Mouse (Mus musculus): ENCODE results near the gene Zfp710. TPM values are rescaled to one million over a fixed set of nuclear protein-coding genes. Genes with fewer than 3 reads are reported as not detected.

The Zfp710 gene
- total and polyA plus RNA-seq, 3 experiments: 7.6 to 16.2 (median 14.4) TPM

DNA sequence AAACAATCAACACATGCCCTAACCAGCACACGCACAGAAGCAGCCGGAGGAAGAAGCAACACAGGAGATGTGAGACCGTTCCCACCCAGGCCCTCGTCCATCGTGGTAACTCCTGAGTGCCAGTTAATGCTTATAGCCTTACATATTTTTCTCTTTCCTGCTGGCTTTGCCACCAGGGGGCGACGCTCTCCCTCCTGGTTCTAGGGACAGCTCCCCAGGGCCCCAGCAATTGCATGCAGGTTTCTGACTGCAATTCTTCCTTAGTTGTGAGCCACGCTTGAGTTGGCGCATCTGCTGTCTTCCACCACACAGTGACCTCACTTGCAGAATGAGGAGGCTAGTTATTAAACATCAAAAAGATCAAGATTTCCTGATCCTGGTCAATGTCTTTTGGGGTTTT lies 107.9 kb downstream of the Zfp710 start (continued):
- TF ChIP-seq MEF2A (IDR thresholded peaks at IDR 0.05; ENCODE audit: borderline replicate concordance, low read depth, low read length) (no peak), PAX5 (IDR thresholded peaks at IDR 0.05; ENCODE audit: low read length) (no peak), ETS1 (conservative IDR thresholded peaks at IDR 0.05; ENCODE audit: low read depth, low read length) (peak; percentile 68), RAD21 (IDR thresholded peaks at IDR 0.05; ENCODE audit: low read depth, low read length) (peak; percentile 80), SMC3 (IDR thresholded peaks at IDR 0.05; ENCODE audit: low read depth, low read length) (peak; percentile 89), UBTF (IDR thresholded peaks at IDR 0.05; ENCODE audit: low read depth, low read length) (no peak), CHD1 (IDR thresholded peaks at IDR 0.05; ENCODE audit: low read depth, low read length) (no peak), NRF1 (IDR thresholded peaks at IDR 0.05; ENCODE audit: low read depth, low read length) (no peak), ZNF384 (IDR thresholded peaks at IDR 0.05; ENCODE audit: low read depth, low read length) (no peak), USF2 (conservative IDR thresholded peaks at IDR 0.05; ENCODE audit: low read depth, low read length) (no peak), SIN3A (IDR thresholded peaks at IDR 0.05; ENCODE audit: low read length) (0 out of 2 replicates have a peak, but pooled peaks have one; percentile 64), JUN (IDR thresholded peaks at IDR 0.05; ENCODE audit: insufficient read depth, low read depth, low read length) (no peak), ZKSCAN1 (IDR thresholded peaks at IDR 0.05; ENCODE audit: borderline replicate concordance, low read depth, low read length) (no peak), MAZ (IDR thresholded peaks at IDR 0.05; ENCODE audit: low read depth, low read length) (peak; percentile 55; the same call in 1 of the 2 replicates), E2F4 (IDR thresholded peaks at IDR 0.05; ENCODE audit: insufficient replicate concordance, low read depth, low read length) (no peak), MYC (IDR thresholded peaks at IDR 0.05; ENCODE audit: low read depth, low read length) (no peak), TCF12 (IDR thresholded peaks at IDR 0.05; ENCODE audit: low read depth, low read length) (peak; percentile 57), ELF1 (IDR thresholded peaks at IDR 0.05; ENCODE audit: low read depth, low read length) (0 out of 2 replicates have a peak, but pooled peaks have one; percentile 29), NELFE (IDR thresholded peaks at IDR 0.05; ENCODE audit: low read depth, low read length) (peak; percentile 58; the same call in 1 of the 2 replicates), JUND (conservative IDR thresholded peaks at IDR 0.05; ENCODE audit: low read depth, low read length) (no peak), MXI1 (IDR thresholded peaks at IDR 0.05; ENCODE audit: low read depth, low read length) (peak; percentile 59)

DNA sequence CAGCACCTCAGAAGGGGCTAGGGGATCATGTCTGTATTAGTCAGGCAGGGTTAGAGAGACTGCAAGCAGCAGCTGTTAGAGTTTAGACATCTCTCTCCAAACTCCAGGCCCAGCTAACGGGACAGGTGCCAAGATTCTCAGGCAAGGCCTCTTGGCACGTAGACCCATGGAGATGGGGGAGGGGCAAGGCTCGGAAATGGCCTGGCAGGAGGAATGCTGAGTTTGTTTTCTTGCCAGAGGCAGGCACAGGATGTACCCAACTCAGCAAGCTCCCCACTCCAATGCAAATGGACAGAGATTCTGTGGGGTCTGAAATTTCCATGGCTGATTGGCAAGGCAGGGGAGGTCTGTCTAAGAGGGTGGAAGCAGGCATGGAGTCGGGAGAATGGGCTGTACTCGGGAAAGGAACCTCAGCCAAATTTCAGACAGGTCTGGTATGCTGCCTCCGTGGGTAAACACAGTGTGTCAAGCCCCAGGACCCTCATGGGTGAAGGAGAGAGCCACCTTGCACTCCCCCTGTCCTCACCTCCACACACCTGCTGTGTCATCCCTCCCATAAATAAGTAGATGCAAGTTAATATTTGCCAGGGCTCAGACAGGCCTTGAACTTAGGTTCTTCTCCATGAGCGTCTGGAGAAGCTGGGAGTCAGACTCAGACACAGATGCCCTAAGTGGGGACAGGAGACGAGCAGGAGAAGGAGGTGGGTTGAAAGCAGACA lies 110.0 kb downstream of the Zfp710 start:
- no peaks in the 10 kb centered on the region for H3K27me3 ChIP-seq (replicated peaks)
- H3K4me2 ChIP-seq (ENCODE audit: insufficient read depth, low read depth, poor library complexity, severe bottlenecking): no peak overlapping the region
- dilution Hi-C loops (cut with MboI; ENCODE audit: extremely low pct_ligation_motif_present, extremely low pct_unique_long_range_greater_than_20kb, low sequenced_read_pairs) (no loop called here), in situ Hi-C loops (cut with MboI; ENCODE audit: low pct_ligation_motif_present, low pct_unique_long_range_greater_than_20kb, low sequenced_read_pairs) (loop anchor here (25.0 kb wide), 1 partner anchor 453 kb away; no protein-coding TSS in a partner anchor)
- H3K9me3 ChIP-seq (replicated peaks; ENCODE audit: low read length): peaks cover 14% of the 10 kb centered on the region
- TF ChIP-seq ZC3H11A (IDR thresholded peaks at IDR 0.05; ENCODE audit: low read depth, low read length): no peak
- TF ChIP-seq JUND (conservative IDR thresholded peaks at IDR 0.05; ENCODE audit: low read depth, low read length): no peak
- TF ChIP-seq JUN (IDR thresholded peaks at IDR 0.05; ENCODE audit: insufficient read depth, low read depth, low read length): no peak
- TF ChIP-seq BHLHE40 (IDR thresholded peaks at IDR 0.05; ENCODE audit: low read depth, low read length): no peak
- no peak for TF ChIP-seq PAX5 (IDR thresholded peaks at IDR 0.05; ENCODE audit: low read length)
- TF ChIP-seq MAZ (IDR thresholded peaks at IDR 0.05; ENCODE audit: low read depth, low read length): no peak
- TF ChIP-seq IRF4 (IDR thresholded peaks at IDR 0.05; ENCODE audit: low read depth, low read length): no peak
- no peak for TF ChIP-seq MAFK (IDR thresholded peaks at IDR 0.05; ENCODE audit: insufficient replicate concordance, low read length)
- TF ChIP-seq NRF1 (IDR thresholded peaks at IDR 0.05; ENCODE audit: low read depth, low read length): no peak
- TF ChIP-seq SMC3 (IDR thresholded peaks at IDR 0.05; ENCODE audit: low read depth, low read length): no peak
- TF ChIP-seq E2F4 (IDR thresholded peaks at IDR 0.05; ENCODE audit: insufficient replicate concordance, low read depth, low read length): no peak
- TF ChIP-seq NELFE (IDR thresholded peaks at IDR 0.05; ENCODE audit: low read depth, low read length): no peak
- no peak for TF ChIP-seq TBP (conservative IDR thresholded peaks at IDR 0.05; ENCODE audit: low read depth, low read length)
- no peak overlapping the region for H3K27ac ChIP-seq (ENCODE audit: insufficient read depth, low read depth)
- DNase-seq (ENCODE audit: extremely low read depth): no peak
- H3K4me1 ChIP-seq (ENCODE audit: control insufficient read depth in 1 of 2, insufficient read depth in 2 of 2): peaks cover 4 to 24% of the 10 kb centered on the region in 2 experiments; a peak in 3 of 4 replicates
- H3K4me3 ChIP-seq (replicated peaks in 1 of 3; ENCODE audit: low read depth in 2 of 3, low read length in 2 of 3, poor library complexity in 1 of 3): no peak overlapping the region
- no peaks in the 10 kb centered on the region for H3K36me3 ChIP-seq (replicated peaks in 1 of 2; ENCODE audit: control insufficient read depth in 1 of 2, insufficient read depth in 1 of 2, low read length in 1 of 2)
- H3K9ac ChIP-seq (ENCODE audit: insufficient read depth, low read depth): no peak overlapping the region
- no peaks in the 10 kb centered on the region for H3K79me2 ChIP-seq (replicated peaks; ENCODE audit: control insufficient read depth, extremely low read depth, insufficient read depth, poor library complexity, severe bottlenecking)

Measured in CH12.LX (cell line).